ENCODE assay signal across 8 mouse cellular contexts in the genomic region with DNA sequence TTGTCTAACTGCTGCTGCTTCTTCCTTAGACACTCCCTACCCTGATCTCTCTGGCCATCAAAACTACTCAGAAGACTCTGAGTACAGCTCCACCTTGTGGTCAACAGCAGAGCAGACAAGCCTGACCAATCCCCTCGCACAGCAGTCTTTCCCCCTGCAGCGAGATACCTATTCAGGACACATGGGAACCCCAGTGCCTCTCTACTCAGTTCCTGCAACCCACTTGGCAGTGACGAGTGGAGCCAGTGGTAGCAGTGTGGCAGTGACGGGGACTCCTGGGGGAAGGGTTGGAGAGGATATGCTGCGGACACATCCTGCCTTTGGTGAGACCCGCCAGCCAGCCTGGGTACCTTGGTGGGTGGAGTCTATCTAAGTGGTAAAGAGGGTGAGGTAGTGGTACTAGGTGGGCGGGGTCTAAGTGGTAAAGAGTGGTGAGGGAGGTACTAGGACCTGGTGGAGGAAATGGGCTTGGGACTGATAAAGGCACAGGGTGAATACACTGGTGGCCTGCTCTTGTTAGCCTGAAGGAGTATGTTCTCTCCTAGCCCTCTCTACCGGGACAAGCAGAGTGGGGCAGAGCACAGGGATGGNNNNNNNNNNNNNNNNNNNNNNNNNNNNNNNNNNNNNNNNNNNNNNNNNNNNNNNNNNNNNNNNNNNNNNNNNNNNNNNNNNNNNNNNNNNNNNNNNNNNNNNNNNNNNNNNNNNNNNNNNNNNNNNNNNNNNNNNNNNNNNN. TPM values are rescaled to one million over a fixed set of nuclear protein-coding genes. Genes with fewer than 3 reads are reported as not detected.
DNase-seq lines count a peak whose midpoint lies in the region; ATAC-seq lines count a peak whose summit lies in the region.

No protein-coding gene starts in this region.

- no peaks in the 10 kb centered on the region for H3K4me1 ChIP-seq in heart, embryonic 15.5 days (replicated peaks)
- H3K4me1 ChIP-seq in limb, embryonic 11.5 days (ENCODE audit: control insufficient read depth, insufficient read depth, low read length), result no peaks in the 10 kb centered on the region
- peaks cover 5% of the 10 kb centered on the region; the same call in 1 of the 2 replicates for H3K4me1 ChIP-seq in midbrain, embryonic 14.5 days (ENCODE audit: control insufficient read depth, insufficient read depth, low read length)

- H3K36me3 ChIP-seq in heart, embryonic 15.5 days, result no peaks in the 10 kb centered on the region
- no peaks in the 10 kb centered on the region for H3K36me3 ChIP-seq in limb, embryonic 11.5 days (ENCODE audit: control insufficient read depth, insufficient read depth, low read length)
- no peaks in the 10 kb centered on the region for H3K36me3 ChIP-seq in midbrain, embryonic 14.5 days (ENCODE audit: control insufficient read depth, insufficient read depth, low read length)

- H3K27ac ChIP-seq in heart, embryonic 15.5 days, result no peak overlapping the region
- H3K27ac ChIP-seq in limb, embryonic 11.5 days (replicated peaks; ENCODE audit: low read depth, low read length), result no peak overlapping the region
- H3K27ac ChIP-seq in midbrain, embryonic 14.5 days (replicated peaks; ENCODE audit: low read depth, low read length), result no peak overlapping the region

- peak; percentile 73 for ATAC-seq in CD4-positive, CD25-positive, alpha-beta regulatory T cell, adult 4 months
- peak; percentile 35; the same call in 1 of the 2 replicates for ATAC-seq in heart, embryonic 15.5 days (replicated peaks; ENCODE audit: insufficient number of reproducible peaks, insufficient read depth, low FRiP score, low read depth)
- ATAC-seq in limb, embryonic 11.5 days (ENCODE audit: insufficient number of reproducible peaks, low FRiP score, low TSS enrichment, low read depth), result 0 out of 2 replicates have a peak, but pooled peaks have one; percentile 39
- peak; percentile 40; the same call in 1 of the 2 replicates for ATAC-seq in midbrain, embryonic 14.5 days (ENCODE audit: low FRiP score, low TSS enrichment)

- peak; percentile 45 for DNase-seq in 3T3-L1 (ENCODE audit: low read depth, low spot score)
- DNase-seq in cerebellum, adult 9-11 months, result peak; percentile 50
- peak; percentile 30 for DNase-seq in limb, embryonic 11.5 days (ENCODE audit: low spot score)
- DNase-seq in midbrain, embryonic 14.5 days, result peak; percentile 73
- DNase-seq in left cerebral cortex, postnatal 14 days (ENCODE audit: low spot score in 2 of 2), result no peak
- DNase-seq in layer of hippocampus, postnatal 25 days (ENCODE audit: extremely low spot score in 1 of 2, low spot score in 1 of 2), result no peak

- peaks cover 6% of the 10 kb centered on the region; the same call in 1 of the 2 replicates for H3K27me3 ChIP-seq in heart, embryonic 15.5 days
- H3K27me3 ChIP-seq in limb, embryonic 11.5 days (ENCODE audit: control insufficient read depth, insufficient read depth, low read length), result no peaks in the 10 kb centered on the region
- no peaks in the 10 kb centered on the region for H3K27me3 ChIP-seq in midbrain, embryonic 14.5 days (ENCODE audit: control insufficient read depth, insufficient read depth, low read length)

- no peak overlapping the region for H3K4me3 ChIP-seq in heart, embryonic 15.5 days
- no peak overlapping the region for H3K4me3 ChIP-seq in limb, embryonic 11.5 days (ENCODE audit: low read depth, low read length)
- no peak overlapping the region for H3K4me3 ChIP-seq in midbrain, embryonic 14.5 days (replicated peaks; ENCODE audit: low read depth, low read length)

- H3K9me3 ChIP-seq in heart, embryonic 15.5 days (replicated peaks), result no peaks in the 10 kb centered on the region
- no peaks in the 10 kb centered on the region for H3K9me3 ChIP-seq in limb, embryonic 11.5 days (ENCODE audit: control insufficient read depth, low read length)
- H3K9me3 ChIP-seq in midbrain, embryonic 14.5 days (ENCODE audit: control insufficient read depth, low read length), result no peaks in the 10 kb centered on the region

- H3K4me2 ChIP-seq in heart, embryonic 15.5 days, result no peak overlapping the region
- H3K4me2 ChIP-seq in limb, embryonic 11.5 days (ENCODE audit: low read depth, severe bottlenecking), result no peak overlapping the region
- no peak overlapping the region for H3K4me2 ChIP-seq in midbrain, embryonic 14.5 days (ENCODE audit: low read length)

- intact Hi-C loops in left cerebral cortex, postnatal 14 days (cut with DNase I), result no loop called here

- no peak overlapping the region for H3K9ac ChIP-seq in heart, embryonic 15.5 days
- no peak overlapping the region for H3K9ac ChIP-seq in limb, embryonic 11.5 days (ENCODE audit: low read length)
- no peak overlapping the region for H3K9ac ChIP-seq in midbrain, embryonic 14.5 days (replicated peaks; ENCODE audit: low read length)

- WGBS in heart, embryonic 15.5 days, result 14% methylated on average over 8 of the region's 8 CpGs
- 10% methylated on average over 8 of the region's 8 CpGs for WGBS in limb, embryonic 11.5 days
- 17% methylated on average over 8 of the region's 8 CpGs for WGBS in midbrain, embryonic 14.5 days

RNA-seq across cellular contexts. Expression of a gene that starts 54.3 kb away (rescaled TPM):
- 1 to 10 TPM; 1.2 to 1.6 TPM for polyA plus RNA-seq in CD4-positive, CD25-positive, alpha-beta regulatory T cell, adult 4 months (2017; shearing (Covaris generic))
- polyA plus RNA-seq in heart, embryonic 15.5 days (2015; fragmentation: Nextera tagmentation; extraction: Ambion mirVana), result 1.0 and 1.4 TPM in 2 replicates
- polyA plus RNA-seq in limb, embryonic 11.5 days (2014; fragmentation: Nextera tagmentation; extraction: Ambion mirVana), result 0.84 and 1.3 TPM in 2 replicates
- 0.20 and 0.34 TPM in 2 replicates for polyA plus RNA-seq in midbrain, embryonic 14.5 days (2014; fragmentation: Nextera tagmentation; extraction: Ambion mirVana)
- under 1 TPM; 0.70 to 0.72 TPM for total RNA-seq in left cerebral cortex, postnatal 14 days (2021)
- under 1 TPM; 0.32 to 0.40 TPM for total RNA-seq in layer of hippocampus, postnatal 25 days (2021)

Comparison
In these comparisons a context has a peak if more than half of its experiments do, and no peak if none do; other contexts are left out.
1. DNase-seq: peak in 3T3-L1 (single experiment), cerebellum, adult 9-11 months (single experiment), limb, embryonic 11.5 days (single experiment) and midbrain, embryonic 14.5 days (single experiment); none in left cerebral cortex, postnatal 14 days (0 of 2) and layer of hippocampus, postnatal 25 days (0 of 2).
2. Peak in every context shown above with its lines, with median percentiles within 50 percentile points of each other: ATAC-seq.